Mouse (Mus musculus) 3T3-L1 (cell line): Measurements from ENCODE around the gene Slc25a36.

ENCODE experiments used
- DNase-seq: peaks from one replicate; pipeline ENCODE4 v3.0.0-alpha.2; 2015; ENCODE audit warnings: low read depth, low spot score

The Slc25a36 gene

GRCm38 (mm10) chr9:97111506-97111905, 549 bp upstream of the Slc25a36 start:
- DNase-seq = no peak

DNA sequence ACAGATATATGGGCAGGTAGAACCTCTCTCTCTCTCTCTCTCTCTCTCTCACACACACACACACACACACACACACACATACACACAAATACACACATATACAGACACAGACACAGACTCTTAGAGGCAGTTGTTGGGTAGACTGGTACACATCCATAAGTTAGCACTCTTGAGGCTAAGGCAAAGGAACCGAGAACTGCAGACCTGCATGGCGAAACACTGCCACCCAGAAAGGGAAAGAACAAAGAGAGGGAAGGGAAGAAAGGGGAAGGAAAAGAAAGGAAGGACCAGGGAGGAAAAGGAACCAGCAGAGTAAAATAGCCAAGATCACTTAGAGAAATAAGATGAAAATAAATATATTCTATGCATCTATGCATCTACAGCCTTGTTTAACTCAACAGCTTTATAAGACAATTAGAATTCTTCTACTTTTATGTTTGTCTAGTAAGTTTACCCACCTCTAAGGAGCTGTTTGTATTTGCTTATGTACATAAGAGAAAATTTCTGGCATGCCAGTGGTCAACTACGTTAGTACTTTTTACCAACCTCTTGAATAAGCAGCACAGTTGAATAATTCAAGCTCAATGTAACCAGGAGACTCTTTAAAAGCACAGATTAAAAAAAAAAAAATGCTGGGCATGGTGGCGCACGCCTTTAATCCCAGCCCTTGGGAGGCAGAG, 4.3 kb downstream of the Slc25a36 start:
- no peak for DNase-seq

DNA sequence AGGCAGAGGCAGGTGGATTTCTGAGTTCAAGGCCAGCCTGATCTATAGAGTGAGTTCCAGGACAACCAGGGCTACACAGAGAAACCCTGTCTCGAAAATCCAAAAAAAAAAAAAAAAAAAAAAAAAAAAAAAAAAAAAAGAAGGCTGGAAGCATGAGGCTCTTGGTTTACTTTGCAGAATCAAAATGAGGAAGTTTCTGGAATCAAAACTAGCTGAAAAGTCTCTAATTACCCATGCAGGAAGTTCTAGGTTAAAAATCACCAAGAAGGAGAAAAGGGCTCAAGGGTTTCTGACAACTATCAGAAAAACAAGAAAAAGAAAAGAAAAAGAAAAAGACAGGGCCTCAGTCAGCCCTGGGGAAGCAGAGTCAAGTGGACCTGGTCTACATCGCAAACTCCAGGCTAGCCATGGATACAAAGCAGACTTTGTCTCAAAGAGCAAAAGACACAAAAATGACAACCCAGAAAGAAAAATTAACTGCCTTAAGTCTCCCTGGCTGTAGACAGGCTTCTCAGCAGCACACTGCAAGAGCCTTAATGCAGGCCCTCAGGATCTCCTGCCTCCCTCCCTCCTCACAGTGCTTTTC, 5.5 kb downstream of the Slc25a36 start:
- DNase-seq = no peak

GRCm38 (mm10) chr9:97103376-97104061, 7.4 kb downstream of the Slc25a36 start:
- DNase-seq = peak; percentile 31

- no peak for DNase-seq
These were observed 12.0 kb downstream of the Slc25a36 start for GRCm38 (mm10) chr9:97098985-97099384.

GRCm38 (mm10) chr9:97096180-97096579, 14.8 kb downstream of the Slc25a36 start:
- no peak for DNase-seq

GRCm38 (mm10) chr9:97087850-97088249, 23.1 kb downstream of the Slc25a36 start:
- no peak for DNase-seq

DNA sequence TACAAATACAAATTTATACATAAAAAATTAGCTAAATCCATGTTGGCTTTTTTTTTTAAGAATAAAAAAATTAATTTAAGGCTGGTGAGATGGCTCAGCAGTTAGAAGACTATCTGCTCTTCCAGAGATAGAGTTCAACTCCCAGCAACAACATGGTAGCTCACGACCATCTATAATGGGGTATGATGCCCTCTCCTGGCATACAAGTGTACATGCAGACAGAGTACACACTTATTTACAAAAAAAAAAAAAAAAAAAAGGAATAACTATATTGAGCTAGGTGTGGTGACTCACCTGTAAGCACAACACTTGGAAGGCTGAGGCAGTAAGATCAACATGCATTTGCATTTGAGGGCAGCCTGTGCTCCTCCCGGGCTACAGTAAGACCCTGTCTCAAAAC, 26.3 kb downstream of the Slc25a36 start:
- peak; percentile 26 for DNase-seq

GRCm38 (mm10) chr9:97081106-97081862, 29.7 kb downstream of the Slc25a36 start:
- no peak for DNase-seq

DNA sequence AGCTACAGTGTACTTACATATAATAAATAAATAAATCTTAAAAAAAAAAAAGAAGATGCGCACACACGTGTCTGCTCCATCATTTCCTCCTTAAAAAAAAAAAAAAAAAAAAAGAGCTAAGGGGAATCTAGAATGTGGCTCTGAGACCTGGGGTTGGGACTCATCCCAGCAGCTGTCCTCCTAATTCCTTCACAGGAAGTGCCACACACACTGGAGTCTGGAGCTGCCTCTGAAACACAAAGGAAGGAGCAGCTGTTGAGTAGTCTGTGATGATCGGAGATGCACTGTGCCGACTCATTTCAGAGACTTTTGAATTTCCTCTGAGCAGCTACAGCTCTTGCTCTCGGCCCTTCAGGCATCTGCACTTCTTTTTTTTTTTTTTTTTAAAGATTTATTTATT, 41.0 kb downstream of the Slc25a36 start:
- no peak for DNase-seq

- no peak for DNase-seq
These were observed 41.5 kb downstream of the Slc25a36 start for GRCm38 (mm10) chr9:97069466-97069865.

GRCm38 (mm10) chr9:97068201-97069095, 42.5 kb downstream of the Slc25a36 start:
- DNase-seq = peak; percentile 91

GRCm38 (mm10) chr9:97067761-97068160, 43.2 kb downstream of the Slc25a36 start:
- no peak for DNase-seq

- no peak for DNase-seq
These were observed 45.1 kb downstream of the Slc25a36 start for GRCm38 (mm10) chr9:97065885-97066284.

- no peak for DNase-seq
These were observed 45.7 kb downstream of the Slc25a36 start for GRCm38 (mm10) chr9:97065216-97065615.

DNA sequence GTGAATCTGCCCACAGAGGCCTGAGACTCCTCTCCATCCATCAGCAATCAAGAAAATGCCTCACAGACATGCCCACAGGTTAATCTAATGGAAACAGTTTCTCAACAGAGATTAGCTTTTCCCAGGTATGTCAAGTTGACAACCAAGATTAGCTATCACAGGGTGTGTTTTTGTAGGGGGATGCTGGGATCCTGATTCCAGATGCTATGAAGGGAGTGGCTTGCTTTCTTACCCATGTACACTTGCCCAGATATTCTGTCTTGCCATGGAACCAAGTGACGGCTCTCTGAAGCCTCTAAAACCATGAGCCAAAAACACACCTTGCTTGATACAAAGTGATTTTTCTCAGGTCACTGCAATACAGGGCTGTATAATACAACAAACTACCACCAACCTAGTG, 46.8 kb downstream of the Slc25a36 start:
- no peak for DNase-seq

- no peak for DNase-seq
These were observed 49.3 kb downstream of the Slc25a36 start for GRCm38 (mm10) chr9:97061696-97062095.

DNA sequence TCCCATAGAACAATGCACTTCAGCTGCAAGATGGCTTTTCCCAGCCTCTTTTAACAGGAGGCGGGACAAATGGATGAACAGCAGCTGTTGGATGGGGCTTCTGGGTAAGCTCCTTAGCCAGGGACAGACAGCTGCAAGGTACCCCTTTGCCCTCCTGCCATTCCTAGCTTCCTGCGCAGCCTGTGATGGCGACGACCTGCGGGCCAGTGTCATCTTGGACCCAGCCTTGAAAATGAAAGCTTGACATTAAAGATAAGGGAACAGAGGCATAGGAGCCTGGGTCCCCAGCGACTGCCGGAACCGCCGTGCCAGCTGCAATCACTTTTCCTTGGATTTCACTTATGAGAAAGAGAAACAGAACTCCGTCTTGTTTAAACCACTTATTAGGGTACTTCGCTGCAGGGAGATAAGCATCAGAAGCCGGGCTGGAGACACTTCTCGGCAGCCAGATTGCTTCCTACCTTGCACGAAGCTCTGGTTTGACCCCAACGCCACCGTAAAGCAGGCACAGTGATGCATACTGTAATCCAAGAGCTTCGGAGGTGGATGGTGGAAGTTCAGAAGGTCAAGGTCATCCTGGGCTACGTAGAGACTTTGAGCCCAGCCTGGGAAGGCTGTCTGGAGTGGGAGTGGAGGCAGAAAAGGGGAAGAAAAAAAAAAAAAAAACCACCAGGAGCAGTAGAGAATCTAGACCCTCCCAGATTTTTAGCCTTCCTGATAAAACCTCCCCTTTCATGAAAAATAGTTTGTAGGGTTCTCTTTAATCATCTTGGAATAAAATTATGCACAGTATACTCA, 54.2 kb downstream of the Slc25a36 start:
- DNase-seq = no peak

GRCm38 (mm10) chr9:97055906-97056305, 55.1 kb downstream of the Slc25a36 start:
- no peak for DNase-seq

DNA sequence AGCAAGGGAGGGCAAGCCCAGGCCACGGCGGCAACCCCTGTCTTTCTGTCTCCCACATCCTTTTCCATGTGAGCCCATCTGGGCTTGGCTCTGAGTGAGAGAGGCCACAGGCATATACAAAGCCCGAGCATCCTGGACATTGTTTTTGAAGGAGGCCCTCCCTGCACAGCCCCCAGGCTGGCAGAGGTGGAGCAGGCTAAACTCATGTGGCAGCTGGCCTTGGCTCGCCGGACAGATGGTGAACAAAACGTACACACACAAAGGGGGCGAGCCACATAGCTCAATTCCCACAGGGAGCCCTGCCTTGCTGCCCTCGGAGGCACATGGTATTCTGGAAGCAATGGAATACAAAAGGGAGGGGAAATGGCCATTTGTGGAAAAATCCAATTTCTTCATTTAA, 59.8 kb downstream of the Slc25a36 start:
- DNase-seq = peak; percentile 48
